Mouse (Mus musculus) C3H10T1/2 (cell line): Measurements from ENCODE around the gene Ptpra. TPM values are rescaled to one million over a fixed set of nuclear protein-coding genes. Genes with fewer than 3 reads are reported as not detected.

Experiments used
- polyA plus RNA-seq, 2 experiments: library from polyadenylated mRNA; unstranded; fragments of >200 nt; fragmentation: generic; extraction: Trizol; gene quantifications; one replicate each; pipeline ENCODE4 v1.2.1; 2012; ENCODE audit warnings: missing spikeins in 2 of 2

Gene Ptpra
- 10 to 100 TPM in 1 of 2 experiments, 1 to 10 TPM in 1; 5.7 to 58.6 TPM for polyA plus RNA-seq

DNA sequence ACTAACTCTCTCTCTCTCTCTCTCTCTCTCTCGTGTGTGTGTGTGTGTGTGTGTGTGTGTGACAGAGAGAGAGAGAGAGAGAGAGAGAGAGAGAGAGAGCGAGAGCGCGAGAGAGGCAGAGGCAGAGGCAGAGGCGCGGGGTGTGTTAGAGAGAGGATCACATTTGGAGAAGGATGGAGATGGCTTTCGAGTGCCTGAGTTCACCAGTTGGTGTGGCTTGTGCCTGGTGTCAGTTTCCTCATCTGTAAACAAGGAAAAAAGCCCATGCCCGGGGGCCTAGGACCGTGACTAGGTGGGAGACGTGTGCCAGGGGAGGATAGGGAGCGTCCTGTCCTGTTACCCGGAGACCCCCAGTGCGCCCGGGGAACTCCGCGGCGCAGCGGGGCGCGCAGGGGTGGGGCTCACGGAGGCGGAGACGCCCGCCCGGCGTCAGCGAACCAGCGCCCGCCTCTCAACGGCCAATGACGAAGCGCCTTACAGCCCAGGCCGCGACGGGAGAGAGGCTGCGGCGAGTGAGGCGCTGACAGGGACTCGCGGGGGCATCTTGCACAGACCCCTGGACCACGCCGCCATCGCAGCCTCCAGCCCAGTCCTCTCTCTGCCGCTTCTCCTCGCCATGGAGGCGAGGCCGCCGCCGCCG lies at the start of gene Ptpra:
Gene Ptpra, plus strand, starts transcription at position 485 of the 640 bp plus-strand sequence.

DNA sequence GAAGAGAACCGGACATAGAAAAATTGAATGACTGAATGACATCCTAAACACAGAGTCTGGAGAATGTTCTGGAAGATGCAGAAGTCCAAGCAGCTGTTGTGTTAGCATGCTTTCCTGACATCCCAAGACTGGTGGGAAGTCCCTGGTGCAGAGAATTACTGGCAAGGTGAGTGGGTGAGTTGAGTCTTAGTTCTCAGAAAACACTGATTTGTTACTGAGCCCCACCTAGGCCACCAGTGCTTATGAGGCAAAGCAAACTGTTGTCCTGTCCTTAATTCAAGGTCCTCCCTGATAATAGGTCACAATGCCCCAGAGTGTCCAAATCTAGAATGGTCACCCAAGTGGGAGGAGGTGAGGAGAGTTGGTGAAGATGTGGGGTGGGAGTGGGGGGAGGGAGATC lies 45.1 kb upstream of the Ptpra start, which contains the start of the genes Gm28372 and 1700020A23Rik:
Gene Gm28372, plus strand, starts transcription at position 301 of the 400 bp plus-strand sequence.
Gene 1700020A23Rik, plus strand, starts transcription at position 321 of the 400 bp plus-strand sequence.

DNA sequence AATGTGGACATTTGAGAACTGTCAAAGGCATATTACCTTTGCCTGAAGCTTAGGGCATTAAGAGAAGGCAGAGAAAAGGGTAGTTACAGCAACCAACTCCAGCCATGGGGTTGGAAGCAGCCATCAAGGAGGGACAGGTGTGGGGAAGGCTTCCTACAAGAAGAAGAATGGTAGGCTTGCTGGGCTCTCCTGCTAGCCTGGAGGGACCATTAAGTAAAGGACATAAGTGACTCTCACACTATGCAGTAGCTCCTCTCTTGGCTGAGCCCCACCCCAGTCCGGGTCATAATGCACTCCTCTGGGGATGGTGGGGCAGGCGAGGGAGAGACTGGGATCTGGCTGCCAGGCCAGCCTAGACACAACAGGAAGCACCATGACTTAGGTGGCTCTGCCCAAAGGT lies 43.9 kb upstream of the Ptpra start, which contains the start of gene Tmem239:
Gene Tmem239, plus strand, starts transcription at position 301 of the 400 bp plus-strand sequence.

DNA sequence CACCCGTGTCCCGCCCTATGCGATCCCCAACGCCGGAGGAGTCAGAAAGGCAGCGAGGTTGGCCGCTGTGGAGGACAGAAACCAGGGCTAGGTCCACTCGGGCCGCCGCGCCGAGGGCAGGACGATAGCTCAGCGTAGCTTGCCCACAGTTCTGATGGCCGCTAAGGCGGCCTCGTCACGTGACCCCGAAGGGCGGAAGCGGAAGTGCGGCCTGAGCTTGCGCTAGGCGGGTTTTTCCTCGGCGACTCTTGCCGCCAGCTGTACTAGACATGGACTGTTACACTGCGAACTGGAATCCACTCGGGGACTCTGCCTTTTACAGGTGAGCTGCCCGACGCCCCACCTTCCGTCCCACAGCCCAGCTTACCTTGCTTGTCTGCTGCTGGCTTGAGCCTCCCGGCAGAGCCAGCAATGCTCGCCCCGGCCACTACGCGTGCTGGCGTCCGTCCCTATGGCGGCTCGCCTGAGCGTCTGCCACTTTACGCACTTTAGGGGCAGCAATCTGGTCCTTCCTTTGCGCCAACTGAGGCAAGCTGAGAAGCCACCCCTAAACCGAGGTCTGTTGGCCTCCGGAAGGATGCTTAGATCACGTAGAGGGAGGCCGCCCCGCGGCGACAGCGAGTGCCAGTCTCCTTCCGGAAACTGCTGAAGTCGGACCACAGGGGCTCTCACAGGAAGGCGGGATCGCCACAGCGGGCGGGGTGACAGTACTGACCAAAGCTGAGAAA lies 25.8 kb upstream of the Ptpra start, which contains the start of the genes Vps16 and Pced1a:
Gene Vps16, plus strand, starts transcription at position 214 of the 728 bp plus-strand sequence.
Gene Pced1a, minus strand, starts transcription at position 576 of the 728 bp plus-strand sequence.

DNA sequence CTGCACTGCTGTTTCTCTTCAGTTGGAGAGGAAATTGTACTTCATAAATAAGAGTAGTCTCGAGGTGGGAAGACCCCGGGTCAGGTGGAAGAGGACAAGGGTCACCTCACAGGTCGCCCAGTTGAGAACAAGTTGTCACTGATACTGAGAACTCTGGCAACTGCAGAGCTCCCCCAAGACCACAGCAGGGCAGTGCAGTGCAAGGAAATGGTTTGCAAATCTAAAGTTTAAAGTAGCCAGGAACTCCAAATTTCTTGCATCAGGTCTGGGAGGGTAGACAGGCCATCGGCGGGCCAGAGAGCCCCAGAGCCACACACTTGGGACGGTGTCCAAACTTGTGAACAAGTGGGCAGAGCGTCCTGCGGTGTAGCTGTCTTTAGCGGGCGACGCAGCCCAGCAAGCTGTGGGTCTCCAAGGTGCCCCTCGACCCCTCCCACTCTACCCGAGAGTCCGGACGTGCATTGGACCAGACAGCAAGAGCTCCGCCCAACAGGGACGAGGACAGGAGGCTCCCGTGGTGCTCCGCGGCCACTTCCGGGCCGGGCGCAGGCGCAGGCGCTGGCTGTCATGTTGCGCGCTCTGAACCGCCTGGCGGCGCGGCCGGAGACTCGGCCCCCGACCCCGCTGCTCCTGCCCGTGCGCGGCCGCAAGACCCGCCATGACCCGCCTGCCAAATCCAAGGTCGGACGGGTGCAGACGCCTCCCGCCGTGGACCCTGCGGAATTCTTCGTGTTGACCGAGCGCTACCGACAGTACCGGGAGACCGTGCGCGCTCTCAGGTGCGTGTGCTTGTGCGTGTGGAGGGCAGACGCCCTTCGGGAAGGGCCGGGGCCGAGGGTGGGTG lies 113.4 kb downstream of the Ptpra start, which contains the start of gene Mrps26:
Gene Mrps26, plus strand, starts transcription at position 531 of the 844 bp plus-strand sequence.

DNA sequence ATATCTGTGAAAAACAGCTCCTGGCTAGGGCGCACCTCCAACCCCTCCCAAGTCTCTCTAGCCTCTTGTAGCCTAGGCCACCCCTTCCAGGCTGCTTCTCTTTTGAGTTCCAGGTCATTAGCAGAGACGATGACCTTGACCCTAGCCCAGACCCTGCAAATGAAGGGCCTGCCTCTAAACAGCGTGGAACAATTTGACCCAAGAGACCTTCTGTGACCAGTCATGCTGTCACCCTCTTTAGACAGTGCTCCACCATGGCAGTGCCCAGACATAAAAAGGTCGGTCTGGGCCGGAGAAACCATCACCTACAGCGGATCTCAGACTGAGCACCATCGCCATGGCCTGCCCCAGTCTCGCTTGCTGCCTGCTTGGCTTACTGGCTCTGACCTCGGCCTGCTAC lies 125.8 kb downstream of the Ptpra start, which contains the start of gene Oxt:
Gene Oxt, plus strand, starts transcription at position 301 of the 400 bp plus-strand sequence.

DNA sequence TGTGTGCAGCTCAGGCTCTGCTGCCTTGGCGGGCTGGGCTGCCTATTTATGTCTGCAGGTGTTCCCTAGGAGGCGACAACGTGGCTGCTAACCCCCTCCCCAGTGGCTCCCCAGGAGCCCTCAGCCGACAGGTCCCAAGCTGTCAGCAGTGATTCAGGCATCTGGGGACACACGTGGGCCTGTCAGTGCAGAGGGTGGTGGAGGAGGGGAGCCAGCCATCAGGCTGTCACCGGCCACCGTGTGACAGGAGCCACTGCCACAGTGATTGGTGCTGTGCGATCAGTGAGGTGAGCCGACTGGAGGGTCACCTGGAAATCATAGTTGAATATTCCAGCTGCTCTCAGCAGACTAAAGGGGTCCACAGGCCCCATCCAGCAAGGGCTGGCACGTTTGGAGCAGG lies 132.5 kb downstream of the Ptpra start, which contains the start of gene Avp:
Gene Avp, minus strand, starts transcription at position 3 of the 400 bp plus-strand sequence.

Other genes starting within 250 kb of the Ptpra start
- 100 to 1,000 TPM in 1 of 2 experiments, 10 to 100 TPM in 1; 50.8 to 140 TPM for gene Nop56, start 175.8 kb upstream of the Ptpra start, polyA plus RNA-seq
- gene Idh3b, start 165.7 kb upstream of the Ptpra start, polyA plus RNA-seq, result 100 to 1,000 TPM in 1 of 2 experiments, 10 to 100 TPM in 1; 68.4 to 143 TPM
- gene Ebf4, start 155.1 kb upstream of the Ptpra start, polyA plus RNA-seq, result under 1 TPM in 1 of 2 experiments, not detected in 1; 0.01 TPM
- 1 to 10 TPM in 1 of 2 experiments, under 1 TPM in 1; 0.21 to 1.1 TPM for gene Cpxm1, start 52.7 kb upstream of the Ptpra start, polyA plus RNA-seq
- gene Gm28372, start 45.0 kb upstream of the Ptpra start, polyA plus RNA-seq, result under 1 TPM in 1 of 2 experiments, not detected in 1; 0.05 TPM
- not detected for gene 1700020A23Rik, start 45.0 kb upstream of the Ptpra start, polyA plus RNA-seq
- gene Tmem239, start 43.8 kb upstream of the Ptpra start, polyA plus RNA-seq, result not detected
- 10 to 100 TPM; 49.5 to 49.6 TPM for gene Vps16, start 25.9 kb upstream of the Ptpra start, polyA plus RNA-seq
- 10 to 100 TPM; 12.0 to 20.6 TPM for gene Pced1a, start 25.6 kb upstream of the Ptpra start, polyA plus RNA-seq
- gene Mrps26, start 113.5 kb downstream of the Ptpra start, polyA plus RNA-seq, result 100 to 1,000 TPM in 1 of 2 experiments, 10 to 100 TPM in 1; 72.9 to 129 TPM
- gene Oxt, start 125.9 kb downstream of the Ptpra start, polyA plus RNA-seq, result not detected
- not detected for gene Avp, start 132.3 kb downstream of the Ptpra start, polyA plus RNA-seq
- 1 to 10 TPM in 1 of 2 experiments, under 1 TPM in 1; 0.94 to 2.1 TPM for gene Fastkd5, start 179.7 kb downstream of the Ptpra start, polyA plus RNA-seq
- 1 to 10 TPM; 3.3 to 5.6 TPM for gene Ubox5, start 179.8 kb downstream of the Ptpra start, polyA plus RNA-seq
- 1 to 10 TPM; 2.9 to 6.8 TPM for gene Lzts3, start 192.5 kb downstream of the Ptpra start, polyA plus RNA-seq
- 100 to 1,000 TPM; 125 to 144 TPM for gene Ddrgk1, start 214.4 kb downstream of the Ptpra start, polyA plus RNA-seq
- gene Itpa, start 217.3 kb downstream of the Ptpra start, polyA plus RNA-seq, result 10 to 100 TPM; 24.9 to 37.4 TPM
- gene Slc4a11, start 247.2 kb downstream of the Ptpra start, polyA plus RNA-seq, result under 1 TPM; 0.13 to 0.47 TPM